Mouse (Mus musculus) WW6 (cell line): ENCODE data around the gene Fasl.

ENCODE experiments used
- DNase-seq: peaks from one replicate; pipeline ENCODE4 v3.0.0-alpha.2; 2013; ENCODE audit warnings: low read depth, low spot score

The Fasl gene

GRCm38 (mm10) chr1:161761556-161761955 lies 26.7 kb downstream of the Fasl start:
- no peak for DNase-seq

- DNase-seq = no peak
These were observed 31.7 kb downstream of the Fasl start for GRCm38 (mm10) chr1:161756547-161756946.

- DNase-seq = no peak
These were observed 37.0 kb downstream of the Fasl start for GRCm38 (mm10) chr1:161751311-161751710.

- no peak for DNase-seq
These were observed 37.7 kb downstream of the Fasl start for GRCm38 (mm10) chr1:161750471-161751041.

GRCm38 (mm10) chr1:161748685-161749084 lies 39.6 kb downstream of the Fasl start:
- no peak for DNase-seq

GRCm38 (mm10) chr1:161748138-161748537 lies 40.2 kb downstream of the Fasl start:
- peak; percentile 36 for DNase-seq

GRCm38 (mm10) chr1:161746542-161747302 lies 41.6 kb downstream of the Fasl start:
- no peak for DNase-seq

- DNase-seq = no peak
These were observed 43.4 kb downstream of the Fasl start for GRCm38 (mm10) chr1:161744855-161745254.

- DNase-seq = no peak
These were observed 44.1 kb downstream of the Fasl start for GRCm38 (mm10) chr1:161744209-161744608.

GRCm38 (mm10) chr1:161742481-161743267 lies 45.6 kb downstream of the Fasl start:
- no peak for DNase-seq

GRCm38 (mm10) chr1:161736848-161737247 lies 51.4 kb downstream of the Fasl start:
- DNase-seq = no peak

- DNase-seq = no peak
These were observed 52.0 kb downstream of the Fasl start for GRCm38 (mm10) chr1:161736255-161736654.

- no peak for DNase-seq
These were observed 52.7 kb downstream of the Fasl start for GRCm38 (mm10) chr1:161735465-161736046.

GRCm38 (mm10) chr1:161734741-161735211 lies 53.5 kb downstream of the Fasl start:
- DNase-seq = no peak

- no peak for DNase-seq
These were observed 54.0 kb downstream of the Fasl start for GRCm38 (mm10) chr1:161734314-161734713.
